Mouse (Mus musculus) cerebellum, postnatal 36 days (tissue): ENCODE measurements around the gene Gdpd5.

Experiments
- DNase-seq, 2 experiments: peaks; one replicate each; pipeline ENCODE4 v3.0.0; 2021 to 2022; ENCODE audit warnings: mixed read lengths in 2 of 2

Gdpd5 gene

GRCm38 (mm10) chr7:99405386-99406155 is 24.4 kb downstream of the Gdpd5 start:
- DNase-seq, result no peak

- no peak for DNase-seq
Observed at GRCm38 (mm10) chr7:99407598-99407997, 26.4 kb downstream of the Gdpd5 start.

GRCm38 (mm10) chr7:99409441-99410222 is 28.4 kb downstream of the Gdpd5 start:
- no peak for DNase-seq

GRCm38 (mm10) chr7:99410315-99410714 is 29.1 kb downstream of the Gdpd5 start:
- no peak for DNase-seq

- DNase-seq, result no peak
Observed at GRCm38 (mm10) chr7:99411047-99411779, 30.0 kb downstream of the Gdpd5 start.

GRCm38 (mm10) chr7:99415045-99415444 is 33.8 kb downstream of the Gdpd5 start:
- no peak for DNase-seq

- no peak for DNase-seq
Observed at GRCm38 (mm10) chr7:99419311-99419710, 38.1 kb downstream of the Gdpd5 start.

GRCm38 (mm10) chr7:99421006-99421405 is 39.8 kb downstream of the Gdpd5 start:
- no peak for DNase-seq

- DNase-seq, result no peak
Observed at GRCm38 (mm10) chr7:99424538-99425155, 43.4 kb downstream of the Gdpd5 start.

- no peak for DNase-seq
Observed at GRCm38 (mm10) chr7:99425706-99426105, 44.5 kb downstream of the Gdpd5 start.

- DNase-seq, result no peak
Observed at GRCm38 (mm10) chr7:99427031-99427430, 45.8 kb downstream of the Gdpd5 start.

- no peak for DNase-seq
Observed at GRCm38 (mm10) chr7:99427987-99428386, 46.8 kb downstream of the Gdpd5 start.

- no peak for DNase-seq
Observed at GRCm38 (mm10) chr7:99428836-99429235, 47.6 kb downstream of the Gdpd5 start.

- DNase-seq, result no peak
Observed at GRCm38 (mm10) chr7:99429786-99430185, 48.6 kb downstream of the Gdpd5 start.

- DNase-seq, result no peak
Observed at GRCm38 (mm10) chr7:99430246-99430645, 49.0 kb downstream of the Gdpd5 start.

- no peak for DNase-seq
Observed at GRCm38 (mm10) chr7:99432248-99432647, 51.0 kb downstream of the Gdpd5 start.

GRCm38 (mm10) chr7:99432863-99433262 is 51.6 kb downstream of the Gdpd5 start:
- no peak for DNase-seq

- no peak for DNase-seq
Observed at GRCm38 (mm10) chr7:99434672-99435250, 53.5 kb downstream of the Gdpd5 start.

GRCm38 (mm10) chr7:99436530-99436929 is 55.3 kb downstream of the Gdpd5 start:
- no peak for DNase-seq

- DNase-seq, result no peak
Observed at GRCm38 (mm10) chr7:99438881-99439280, 57.7 kb downstream of the Gdpd5 start.

GRCm38 (mm10) chr7:99441534-99442072 is 60.4 kb downstream of the Gdpd5 start:
- DNase-seq, result no peak

GRCm38 (mm10) chr7:99443164-99443563 is 62.0 kb downstream of the Gdpd5 start:
- DNase-seq, result no peak
